Mouse (Mus musculus) E14TG2a.4 (cell line): ENCODE results near the gene Rybp.

Experiments used
- CTCF ChIP-seq: conservative IDR thresholded peaks from 2 replicates; pipeline ENCODE4 v1.5.1; 2014; ENCODE audit warnings: low read length
- POU5F1 ChIP-seq: IDR thresholded peaks from 2 replicates; pipeline ENCODE4 v1.6.1; 2014; ENCODE audit warnings: low read length, borderline replicate concordance

DNA sequence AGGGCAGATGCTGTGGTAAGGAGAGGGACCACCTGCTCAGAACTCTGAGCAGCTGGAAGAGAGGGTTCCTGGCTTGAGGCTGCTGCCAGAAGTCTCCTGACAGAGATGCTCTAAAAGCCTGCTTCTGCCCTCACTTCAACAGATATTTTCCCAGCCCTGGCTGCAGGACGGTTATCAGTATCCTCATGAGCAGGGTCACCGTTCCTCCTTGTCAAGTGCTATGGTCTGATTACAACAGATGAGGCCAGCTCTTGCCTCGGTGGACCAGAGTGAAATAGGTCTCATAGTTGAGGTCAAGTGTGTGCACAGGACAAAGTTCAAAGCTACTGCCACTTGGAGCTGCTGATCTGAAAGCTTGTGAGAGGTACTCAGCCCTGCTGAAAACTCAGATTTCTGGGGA, 108.5 kb downstream of the Rybp start:
- TF ChIP-seq CTCF: no peak
- TF ChIP-seq POU5F1: no peak
